ENCODE assay signal across 8 mouse cellular contexts in the genomic region with DNA sequence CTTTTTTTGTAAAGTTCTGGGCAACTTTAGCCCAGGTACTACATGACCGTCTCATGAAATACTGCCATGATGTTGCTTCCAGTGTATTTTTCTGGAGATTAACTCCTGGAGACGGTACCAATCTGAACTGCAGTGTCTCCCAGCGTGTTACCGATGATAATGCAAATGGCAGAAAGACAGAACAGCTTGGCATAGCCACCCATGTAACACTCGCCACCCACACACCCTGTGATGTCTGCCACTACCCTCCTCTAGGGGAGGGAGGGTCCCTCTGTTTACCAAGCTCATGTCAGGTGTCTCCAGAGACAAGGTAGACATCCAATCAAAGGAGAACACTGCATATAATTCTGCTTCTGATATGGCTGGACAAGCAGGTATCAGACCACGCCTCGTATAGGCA.
"Had no signal": no experiment of that assay in that cellular context is flagged by ENCODE, and none has a peak within 500 bp of the region (broad histone marks: within the 10 kb centered on the region; RNA-seq: fewer than 3 reads in every experiment).

No protein-coding gene starts in this region.

- DNase-seq: lung, embryonic 14.5 days; lung, postnatal 10 days; lung, postnatal 4 days; midbrain, embryonic 14.5 days; right cerebral cortex, postnatal 4 days; spleen, adult 18-20 months; thymus, adult 18-20 months; thymus, postnatal 14 days had no signal
